29 mouse cellular contexts compared by ENCODE assay signal in genomic region chr12:41192829-41193228, GRCm38 (mm10).
DNase-seq lines count a peak whose midpoint lies in the region; ATAC-seq and TF ChIP-seq lines count a peak whose summit lies in the region.
"Had no signal": no experiment of that assay in that cellular context is flagged by ENCODE, and none has a peak within 500 bp of the region (broad histone marks: within the 10 kb centered on the region; RNA-seq: fewer than 3 reads in every experiment).

No protein-coding gene starts in this region.

- H3K4me3 ChIP-seq in heart, embryonic 11.5 days (ENCODE audit: low read depth, low read length): no peak overlapping the region
- H3K4me3 ChIP-seq: embryonic facial prominence, embryonic 12.5 days; embryonic facial prominence, embryonic 15.5 days; forebrain, embryonic 12.5 days; forebrain, embryonic 15.5 days; gastrocnemius, adult 2 months; heart, adult 2 months; heart, embryonic 10.5 days; heart, embryonic 15.5 days had no signal

- H3K36me3 ChIP-seq in heart, embryonic 11.5 days (ENCODE audit: control insufficient read depth, insufficient read depth, low read length): no peaks in the 10 kb centered on the region
- H3K36me3 ChIP-seq: embryonic facial prominence, embryonic 12.5 days; embryonic facial prominence, embryonic 15.5 days; forebrain, embryonic 12.5 days; forebrain, embryonic 15.5 days; heart, embryonic 10.5 days; heart, embryonic 15.5 days had no signal

- CTCF ChIA-PET in Patski (lab: Charles Lee): interaction anchor here (1.6 to 2.5 kb wide), 2 partner anchors 9 to 17 kb away, joined by 4 to 7 read pairs; no protein-coding TSS in a partner anchor

- no peak overlapping the region for H3K4me2 ChIP-seq in heart, embryonic 11.5 days
- H3K4me2 ChIP-seq: embryonic facial prominence, embryonic 12.5 days; embryonic facial prominence, embryonic 15.5 days; forebrain, embryonic 12.5 days; forebrain, embryonic 15.5 days; heart, embryonic 15.5 days; hindbrain, embryonic 14.5 days had no signal

- POLR2A ChIA-PET in Patski (lab: Charles Lee): no interaction called here

- no peaks in the 10 kb centered on the region for H3K9me3 ChIP-seq in heart, embryonic 11.5 days (replicated peaks; ENCODE audit: control insufficient read depth, low read length)
- H3K9me3 ChIP-seq: embryonic facial prominence, embryonic 12.5 days; embryonic facial prominence, embryonic 15.5 days; forebrain, embryonic 12.5 days; forebrain, embryonic 15.5 days; heart, embryonic 10.5 days; heart, embryonic 15.5 days had no signal

- no peak overlapping the region for H3K9ac ChIP-seq in heart, embryonic 11.5 days (ENCODE audit: low read depth, low read length)
- H3K9ac ChIP-seq: embryonic facial prominence, embryonic 12.5 days; embryonic facial prominence, embryonic 15.5 days; forebrain, embryonic 12.5 days; forebrain, embryonic 15.5 days; heart, embryonic 15.5 days; hindbrain, embryonic 14.5 days had no signal

- no peak for ATAC-seq in heart, embryonic 11.5 days (replicated peaks; ENCODE audit: insufficient number of reproducible peaks, low FRiP score, low TSS enrichment)
- peak; percentile 66 for ATAC-seq in Patski
- ATAC-seq: CD4-positive, CD25-positive, alpha-beta regulatory T cell, adult 4 months; forebrain, embryonic 15.5 days; hindbrain, postnatal 0 days; inflammation-experienced regulatory T-cells, adult 6 months; intestine, embryonic 16.5 days had no signal

- DNase-seq in heart, postnatal 10 days: no peak
- peak; percentile 6 for DNase-seq in 3T3-L1 (ENCODE audit: low read depth, low spot score)
- DNase-seq in Patski (ENCODE audit: low read depth, low spot score): no peak
- DNase-seq in telencephalon, adult 2 months (ENCODE audit: low read depth, low spot score): peak; percentile 2
- no peak for DNase-seq in gastrocnemius, adult 8-10 months (ENCODE audit: low spot score in 2 of 2)
- DNase-seq in cerebellum, postnatal 14 days: no peak
- DNase-seq: adrenal gland, adult 2 months; adrenal gland, postnatal 14 days; cerebellum, adult 11-12 months; cerebellum, adult 9-10 months; cerebellum, postnatal 25 days; gastrocnemius, adult 2 months; gastrocnemius, postnatal 25 days; heart, adult 2 months; heart, postnatal 14 days; heart, postnatal 4 days; kidney, adult 18-20 months had no signal

- no peak for TF ChIP-seq CTCF in Patski (IDR thresholded peaks at IDR 0.05)

- H3K27me3 ChIP-seq in heart, embryonic 11.5 days (ENCODE audit: control insufficient read depth, insufficient read depth, low read length): no peaks in the 10 kb centered on the region
- H3K27me3 ChIP-seq in Patski: no peaks in the 10 kb centered on the region
- H3K27me3 ChIP-seq: embryonic facial prominence, embryonic 12.5 days; embryonic facial prominence, embryonic 15.5 days; forebrain, embryonic 12.5 days; forebrain, embryonic 15.5 days; heart, embryonic 15.5 days had no signal

- intact Hi-C loops in heart, postnatal 10 days (cut with DNase I): no loop called here

- 0 out of 2 replicates have a peak, but pooled peaks cover 3% of the 10 kb centered on the region for H3K4me1 ChIP-seq in heart, embryonic 11.5 days (ENCODE audit: control insufficient read depth, insufficient read depth, low read length)
- H3K4me1 ChIP-seq: embryonic facial prominence, embryonic 12.5 days; embryonic facial prominence, embryonic 15.5 days; forebrain, embryonic 12.5 days; forebrain, embryonic 15.5 days had no signal

- 24% methylated on average over 3 of the region's 3 CpGs for WGBS in heart, embryonic 11.5 days (ENCODE audit: insufficient replicate concordance)

- H3K27ac ChIP-seq in heart, embryonic 11.5 days (ENCODE audit: low read depth, low read length): peak overlapping the region; percentile 10; the same call in 1 of the 2 replicates
- H3K27ac ChIP-seq: embryonic facial prominence, embryonic 12.5 days; embryonic facial prominence, embryonic 15.5 days; forebrain, embryonic 12.5 days; forebrain, embryonic 15.5 days; gastrocnemius, adult 2 months; heart, adult 2 months; heart, embryonic 10.5 days; heart, embryonic 15.5 days; hindbrain, embryonic 14.5 days; hindbrain, postnatal 0 days had no signal

- in situ Hi-C loops in Patski (cut with MboI; ENCODE audit: low pct_unique_long_range_greater_than_20kb): no loop called here

Comparison
In these comparisons a context has a peak if more than half of its experiments do, and no peak if none do; other contexts are left out.
1. DNase-seq: peak in 3T3-L1 (single experiment) and telencephalon, adult 2 months (single experiment); none in heart, postnatal 10 days (0 of 2), Patski (single experiment), gastrocnemius, adult 8-10 months (0 of 2) and cerebellum, postnatal 14 days (0 of 2).